Comparison of ENCODE assay signal across 9 mouse cellular contexts in the genomic region with DNA sequence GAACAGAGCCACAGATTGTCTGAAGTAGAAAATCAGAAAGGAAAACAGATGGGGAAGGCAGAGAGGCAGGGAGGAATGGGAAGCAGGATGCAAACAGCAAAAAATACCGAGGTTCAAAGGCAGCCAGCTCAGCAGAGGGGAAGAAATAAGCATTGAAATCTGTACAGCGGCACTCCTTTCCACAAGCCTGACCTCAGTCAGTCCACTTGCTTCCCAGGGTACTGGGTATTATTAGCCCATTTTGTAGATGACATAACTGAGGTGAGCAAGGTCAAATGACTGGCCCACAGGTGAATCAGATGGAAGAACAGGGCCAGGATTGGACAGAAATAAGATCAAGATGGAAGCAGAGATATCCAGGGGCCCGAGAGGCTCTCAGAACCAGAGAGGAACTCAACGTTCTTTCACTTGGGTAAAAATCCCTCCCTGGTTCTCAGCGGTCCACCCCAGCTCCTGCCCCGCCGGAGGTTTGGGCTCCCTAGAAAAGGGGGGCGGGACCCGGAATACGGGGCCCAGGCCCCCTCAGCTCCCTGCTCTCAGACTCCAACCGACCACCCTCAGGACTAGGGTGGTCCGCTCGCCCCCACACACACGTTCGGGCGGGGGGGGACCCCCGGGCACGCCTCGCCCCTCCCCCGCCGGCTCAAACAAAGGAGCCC. TPM values are rescaled to one million over a fixed set of nuclear protein-coding genes. Genes with fewer than 3 reads are reported as not detected.
DNase-seq lines count a peak whose midpoint lies in the region; ATAC-seq lines count a peak whose summit lies in the region.
"Had no signal": no experiment of that assay in that cellular context is flagged by ENCODE, and none has a peak within 500 bp of the region (broad histone marks: within the 10 kb centered on the region; RNA-seq: fewer than 3 reads in every experiment).

No protein-coding gene starts in this region.

- peak overlapping the region; percentile 91 for H3K9ac ChIP-seq in lung, embryonic 15.5 days
- peak overlapping the region; percentile 93 for H3K9ac ChIP-seq in intestine, embryonic 15.5 days
- H3K9ac ChIP-seq in neural tube, embryonic 15.5 days (replicated peaks) = peak overlapping the region; percentile 71

- no peaks in the 10 kb centered on the region for H3K27me3 ChIP-seq in lung, embryonic 15.5 days
- H3K27me3 ChIP-seq in embryonic facial prominence, embryonic 10.5 days (replicated peaks; ENCODE audit: low read depth, poor library complexity, severe bottlenecking) = 0 out of 2 replicates have a peak, but pooled peaks cover 6% of the 10 kb centered on the region
- no peaks in the 10 kb centered on the region for H3K27me3 ChIP-seq in intestine, embryonic 15.5 days (replicated peaks)
- no peaks in the 10 kb centered on the region for H3K27me3 ChIP-seq in neural tube, embryonic 15.5 days (replicated peaks)

- H3K27ac ChIP-seq in lung, embryonic 15.5 days = peak overlapping the region; percentile 88
- peak overlapping the region; percentile 98 for H3K27ac ChIP-seq in embryonic facial prominence, embryonic 10.5 days (replicated peaks)
- peak overlapping the region; percentile 93 for H3K27ac ChIP-seq in intestine, embryonic 15.5 days
- H3K27ac ChIP-seq in neural tube, embryonic 15.5 days (replicated peaks) = peak overlapping the region; percentile 58; the same call in 1 of the 2 replicates

- no peak; the same call in 1 of the 2 replicates for ATAC-seq in lung, embryonic 15.5 days (ENCODE audit: borderline replicate concordance, extremely low read depth, low FRiP score, low TSS enrichment)
- no peak; the same call in 1 of the 2 replicates for ATAC-seq in intestine, embryonic 15.5 days
- no peak; the same call in 1 of the 2 replicates for ATAC-seq in neural tube, embryonic 15.5 days (ENCODE audit: low FRiP score)

- peaks cover 58% of the 10 kb centered on the region for H3K4me1 ChIP-seq in lung, embryonic 15.5 days
- H3K4me1 ChIP-seq in embryonic facial prominence, embryonic 10.5 days = peaks cover 80% of the 10 kb centered on the region
- peaks cover 51% of the 10 kb centered on the region for H3K4me1 ChIP-seq in intestine, embryonic 15.5 days (replicated peaks)
- H3K4me1 ChIP-seq in neural tube, embryonic 15.5 days = peaks cover 66% of the 10 kb centered on the region

- under 1% methylated on average over 19 of the region's 21 CpGs for WGBS in lung, embryonic 15.5 days
- WGBS in embryonic facial prominence, embryonic 10.5 days = 1% methylated on average over 21 of the region's 21 CpGs
- under 1% methylated on average over 18 of the region's 21 CpGs for WGBS in intestine, embryonic 15.5 days
- WGBS in neural tube, embryonic 15.5 days = 1% methylated on average over 21 of the region's 21 CpGs

- peaks cover 24% of the 10 kb centered on the region for H3K36me3 ChIP-seq in lung, embryonic 15.5 days
- peaks cover 46% of the 10 kb centered on the region for H3K36me3 ChIP-seq in embryonic facial prominence, embryonic 10.5 days (replicated peaks)
- H3K36me3 ChIP-seq in intestine, embryonic 15.5 days = peaks cover 13% of the 10 kb centered on the region
- no peaks in the 10 kb centered on the region for H3K36me3 ChIP-seq in neural tube, embryonic 15.5 days

- peak overlapping the region; percentile 76 for H3K4me2 ChIP-seq in lung, embryonic 15.5 days
- peak overlapping the region; percentile 85 for H3K4me2 ChIP-seq in intestine, embryonic 15.5 days (replicated peaks)
- peak overlapping the region; percentile 90 for H3K4me2 ChIP-seq in neural tube, embryonic 15.5 days

- H3K9me3 ChIP-seq in lung, embryonic 15.5 days = no peaks in the 10 kb centered on the region
- H3K9me3 ChIP-seq in embryonic facial prominence, embryonic 10.5 days = no peaks in the 10 kb centered on the region
- H3K9me3 ChIP-seq in intestine, embryonic 15.5 days = no peaks in the 10 kb centered on the region
- H3K9me3 ChIP-seq in neural tube, embryonic 15.5 days (replicated peaks) = no peaks in the 10 kb centered on the region

- peak overlapping the region; percentile 87 for H3K4me3 ChIP-seq in lung, embryonic 15.5 days
- peak overlapping the region; percentile 95 for H3K4me3 ChIP-seq in embryonic facial prominence, embryonic 10.5 days
- H3K4me3 ChIP-seq in intestine, embryonic 15.5 days (replicated peaks) = peak overlapping the region; percentile 92
- H3K4me3 ChIP-seq in neural tube, embryonic 15.5 days (replicated peaks) = peak overlapping the region; percentile 77

- no peak for DNase-seq in lung, postnatal 4 days
- DNase-seq in embryonic facial prominence, embryonic 10.5 days (ENCODE audit: low spot score) = no peak
- DNase-seq in layer of hippocampus, adult 9-10 months (ENCODE audit: low spot score) = no peak
- no peak for DNase-seq in frontal cortex, postnatal 25 days (ENCODE audit: low spot score in 2 of 2)
- no peak for DNase-seq in thymus, postnatal 4 days
- DNase-seq: cerebellum, adult 11-12 months had no signal

RNA-seq across cellular contexts. Expression of gene Efna4, which starts 0.6 kb away (rescaled TPM):
- polyA plus RNA-seq in lung, embryonic 15.5 days (2015; fragmentation: Nextera tagmentation; extraction: Ambion mirVana) = 29.0 and 29.9 TPM in 2 replicates
- polyA plus RNA-seq in embryonic facial prominence, embryonic 10.5 days (2016; fragmentation: Nextera tagmentation; extraction: Ambion mirVana) = 37.3 and 40.8 TPM in 2 replicates
- 16.9 and 18.1 TPM in 2 replicates for polyA plus RNA-seq in intestine, embryonic 15.5 days (2015; fragmentation: Nextera tagmentation; extraction: Ambion mirVana)
- 3.0 and 5.9 TPM in 2 replicates for polyA plus RNA-seq in neural tube, embryonic 15.5 days (2015; fragmentation: Nextera tagmentation; extraction: Ambion mirVana)

RNA-seq across cellular contexts. Expression of gene Adam15, which starts 12.6 kb away (rescaled TPM):
- 61.5 and 63.0 TPM in 2 replicates for polyA plus RNA-seq in lung, embryonic 15.5 days (2015; fragmentation: Nextera tagmentation; extraction: Ambion mirVana)
- 30.5 and 34.2 TPM in 2 replicates for polyA plus RNA-seq in embryonic facial prominence, embryonic 10.5 days (2016; fragmentation: Nextera tagmentation; extraction: Ambion mirVana)
- polyA plus RNA-seq in intestine, embryonic 15.5 days (2015; fragmentation: Nextera tagmentation; extraction: Ambion mirVana) = 45.5 and 49.5 TPM in 2 replicates
- 69.9 and 71.9 TPM in 2 replicates for polyA plus RNA-seq in neural tube, embryonic 15.5 days (2015; fragmentation: Nextera tagmentation; extraction: Ambion mirVana)

RNA-seq across cellular contexts. Expression of gene Efna3, which starts 14.4 kb away (rescaled TPM):
- 5.8 and 6.0 TPM in 2 replicates for polyA plus RNA-seq in lung, embryonic 15.5 days (2015; fragmentation: Nextera tagmentation; extraction: Ambion mirVana)
- 4.5 and 6.8 TPM in 2 replicates for polyA plus RNA-seq in embryonic facial prominence, embryonic 10.5 days (2016; fragmentation: Nextera tagmentation; extraction: Ambion mirVana)
- polyA plus RNA-seq in intestine, embryonic 15.5 days (2015; fragmentation: Nextera tagmentation; extraction: Ambion mirVana) = 9.0 and 9.2 TPM in 2 replicates
- polyA plus RNA-seq in neural tube, embryonic 15.5 days (2015; fragmentation: Nextera tagmentation; extraction: Ambion mirVana) = 95.8 and 107 TPM in 2 replicates

RNA-seq across cellular contexts. Expression of gene Dcst2, which starts 24.6 kb away (rescaled TPM):
- polyA plus RNA-seq in lung, embryonic 15.5 days (2015; fragmentation: Nextera tagmentation; extraction: Ambion mirVana) = 0.11 and 0.19 TPM in 2 replicates
- polyA plus RNA-seq in embryonic facial prominence, embryonic 10.5 days (2016; fragmentation: Nextera tagmentation; extraction: Ambion mirVana) = 0.09 and 0.15 TPM in 2 replicates
- 1.4 and 1.5 TPM in 2 replicates for polyA plus RNA-seq in intestine, embryonic 15.5 days (2015; fragmentation: Nextera tagmentation; extraction: Ambion mirVana)
- 0.18 and 0.26 TPM in 2 replicates for polyA plus RNA-seq in neural tube, embryonic 15.5 days (2015; fragmentation: Nextera tagmentation; extraction: Ambion mirVana)

RNA-seq across cellular contexts. Expression of gene Dcst1, which starts 27.9 kb away (rescaled TPM):
- polyA plus RNA-seq in lung, embryonic 15.5 days (2015; fragmentation: Nextera tagmentation; extraction: Ambion mirVana) = 0.21 TPM in 1 of 2 replicates, not detected in the other
- 0.20 and 0.47 TPM in 2 replicates for polyA plus RNA-seq in embryonic facial prominence, embryonic 10.5 days (2016; fragmentation: Nextera tagmentation; extraction: Ambion mirVana)
- polyA plus RNA-seq in intestine, embryonic 15.5 days (2015; fragmentation: Nextera tagmentation; extraction: Ambion mirVana) = 1.6 and 1.9 TPM in 2 replicates
- polyA plus RNA-seq in neural tube, embryonic 15.5 days (2015; fragmentation: Nextera tagmentation; extraction: Ambion mirVana) = 0.86 and 1.2 TPM in 2 replicates
